Mouse (Mus musculus): ENCODE measurements around the gene Aanat.

The Aanat gene

DNA sequence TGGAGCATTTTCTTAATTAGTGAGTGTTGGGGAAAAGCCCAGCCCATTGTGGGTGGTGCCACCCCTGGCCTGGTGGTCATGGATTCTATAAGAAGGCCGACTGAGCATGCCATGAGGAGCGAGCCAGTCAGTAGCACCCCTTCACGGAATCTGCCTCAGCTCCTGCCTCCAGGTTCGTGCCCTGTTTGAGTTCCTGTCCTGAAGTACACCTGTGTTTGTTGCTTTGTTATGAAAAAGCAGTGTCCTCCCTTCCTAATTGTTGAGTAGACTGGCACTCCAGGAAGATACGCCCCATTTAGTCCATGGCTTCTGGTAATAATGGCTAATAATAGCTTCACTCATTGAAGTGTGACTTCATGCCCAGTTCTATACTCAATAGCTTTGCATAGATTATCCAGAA is at the start of gene Aanat:
Gene Aanat, plus strand, starts transcription at position 123 of the 400 bp plus-strand sequence.
- no peak for DNase-seq

GRCm38 (mm10) chr11:116536685-116537084 is 49.5 kb upstream of the Aanat start:
- no peak for DNase-seq

DNA sequence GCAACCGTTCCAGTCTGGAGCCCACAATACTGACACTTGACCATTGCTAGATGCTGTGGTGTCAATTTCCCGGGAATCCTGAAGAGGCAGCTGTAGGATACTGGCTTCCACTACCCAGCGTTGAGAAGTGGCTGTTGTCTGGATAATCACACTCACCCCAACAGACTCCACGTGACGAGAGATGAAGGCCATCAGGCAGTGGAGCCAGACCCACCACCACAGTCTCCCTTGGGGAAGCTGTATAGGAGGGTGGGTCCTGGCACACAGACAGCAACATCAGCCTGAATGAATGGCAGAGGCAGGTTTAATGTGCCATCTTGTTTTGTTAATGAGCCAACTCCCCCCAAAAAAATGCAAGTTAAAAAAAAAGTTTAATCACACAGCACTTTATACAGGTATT is 48.8 kb upstream of the Aanat start:
- DNase-seq, result no peak

DNA sequence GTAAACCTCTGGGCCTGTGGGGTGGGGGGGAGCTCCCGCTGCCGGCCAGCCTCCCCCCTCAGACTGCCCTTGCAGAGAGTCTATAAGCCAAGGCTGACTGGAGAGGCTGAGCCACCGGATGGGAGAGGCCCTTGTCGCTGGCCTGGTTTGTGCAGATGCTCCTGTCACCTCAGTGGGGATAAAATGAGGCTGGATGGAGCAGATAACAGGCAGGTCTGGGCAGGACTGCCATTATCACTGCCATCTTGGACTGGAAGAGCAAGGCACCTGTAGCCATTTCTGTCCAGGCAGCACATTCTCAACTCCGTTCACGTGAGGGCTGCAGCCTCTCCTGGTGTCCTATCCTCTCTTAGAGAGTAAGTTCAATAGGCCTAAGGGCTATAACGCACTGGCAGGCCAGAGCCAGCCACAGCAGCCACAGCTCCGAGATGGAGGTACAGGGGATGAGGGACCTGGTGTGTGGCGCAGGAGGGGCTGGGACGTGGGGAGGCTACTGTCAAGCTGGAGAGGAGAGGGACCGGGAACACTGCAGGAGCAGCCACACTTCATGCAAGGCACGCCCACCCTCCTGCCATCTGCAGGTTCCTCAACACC is 48.0 kb upstream of the Aanat start:
- no peak for DNase-seq

GRCm38 (mm10) chr11:116541183-116541582 is 45.0 kb upstream of the Aanat start:
- no peak for DNase-seq

DNA sequence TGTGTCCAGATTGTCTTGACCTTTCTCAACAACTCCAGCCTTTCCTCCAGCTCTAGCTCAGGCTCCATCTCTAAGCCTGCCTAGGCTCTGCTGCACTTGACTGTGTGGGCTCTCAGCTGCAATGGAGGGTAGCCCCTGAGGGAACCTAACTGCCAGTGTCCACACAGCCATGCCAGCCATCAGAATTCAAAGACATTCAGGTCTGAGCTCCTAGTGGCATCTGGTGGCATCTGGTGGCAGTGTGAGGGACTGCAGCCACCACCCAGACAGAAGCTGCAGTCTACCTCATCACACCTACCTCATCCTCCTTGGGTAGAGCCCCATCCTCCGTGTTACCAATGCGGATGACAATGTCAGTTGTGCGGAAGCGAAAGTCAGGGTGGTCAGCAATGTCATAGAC is 43.1 kb upstream of the Aanat start:
- peak; percentile 47 for DNase-seq

DNA sequence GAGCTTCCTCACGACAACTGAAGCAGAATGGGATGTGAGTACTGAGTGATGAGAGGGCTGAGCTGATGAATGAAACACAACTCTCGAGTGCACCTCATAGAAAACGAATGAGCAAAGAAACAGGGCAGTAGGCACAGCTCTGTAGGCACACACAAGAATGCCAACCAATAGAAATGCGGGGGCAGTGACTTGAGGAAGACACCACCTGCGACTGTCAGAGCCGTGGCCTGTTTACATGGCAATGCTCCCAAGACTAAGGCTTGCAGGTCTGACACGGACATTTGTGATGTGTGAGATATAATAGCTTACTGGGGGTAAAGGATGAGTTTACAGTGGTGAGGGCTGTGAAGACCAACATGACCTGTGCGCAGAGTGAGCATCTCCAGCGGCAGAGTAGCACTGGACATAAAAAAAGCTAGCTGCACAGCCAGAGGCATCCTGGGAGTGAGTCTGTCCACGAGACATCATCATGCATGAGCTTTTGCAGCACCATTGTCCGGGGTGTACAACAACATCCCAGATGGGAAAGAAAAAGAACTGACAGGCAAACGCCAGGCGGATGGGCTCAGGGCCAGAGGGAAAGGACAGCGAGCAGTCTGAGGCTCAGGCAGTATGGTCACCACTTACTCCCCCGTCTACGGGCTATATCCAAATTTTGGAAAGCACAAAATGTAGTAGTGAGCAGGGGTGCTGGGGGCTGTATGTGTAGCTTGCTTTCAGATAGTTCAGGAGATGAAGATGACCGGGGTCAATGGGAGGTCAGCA is 38.8 kb upstream of the Aanat start:
- no peak for DNase-seq

GRCm38 (mm10) chr11:116548780-116549179 is 37.5 kb upstream of the Aanat start:
- DNase-seq, result no peak

DNA sequence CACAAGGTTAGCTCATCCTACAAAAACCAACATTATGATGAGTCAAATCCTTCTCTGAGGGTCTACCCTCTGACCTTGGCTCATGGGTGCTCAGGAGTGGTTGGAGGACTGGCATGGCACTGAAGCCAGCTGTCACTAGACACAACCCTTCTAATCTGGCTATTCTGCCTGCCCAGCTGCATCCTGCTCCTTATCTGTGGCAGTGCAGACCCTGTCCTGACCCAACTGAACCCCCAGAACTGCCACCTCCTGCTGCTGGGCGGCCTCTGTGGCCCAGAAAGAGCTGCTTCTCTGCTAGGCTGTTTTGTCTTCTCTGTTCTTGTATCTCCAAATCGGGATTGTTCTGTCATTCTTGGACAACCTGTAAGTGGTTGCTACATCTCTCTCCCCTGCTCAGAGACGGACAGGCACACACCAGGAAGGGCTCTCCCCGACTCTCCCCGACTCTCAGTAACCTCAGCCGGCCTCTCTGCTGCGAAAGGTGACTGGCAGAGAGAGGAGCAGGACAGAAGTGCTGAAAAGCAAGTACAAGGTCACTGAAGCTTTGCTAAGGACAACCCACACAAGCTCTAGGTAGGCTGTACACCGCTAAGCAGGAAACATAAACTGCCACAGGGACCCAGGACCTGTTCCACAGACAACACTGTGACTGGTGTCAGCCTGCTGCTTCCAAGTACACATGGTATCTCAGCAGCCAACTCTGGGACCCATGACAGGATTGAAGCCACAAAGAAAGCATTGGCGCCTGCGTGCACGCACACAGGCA is 36.8 kb upstream of the Aanat start:
- no peak for DNase-seq

GRCm38 (mm10) chr11:116550748-116551147 is 35.5 kb upstream of the Aanat start:
- DNase-seq, result no peak

GRCm38 (mm10) chr11:116552194-116552593 is 34.0 kb upstream of the Aanat start:
- DNase-seq, result no peak

DNA sequence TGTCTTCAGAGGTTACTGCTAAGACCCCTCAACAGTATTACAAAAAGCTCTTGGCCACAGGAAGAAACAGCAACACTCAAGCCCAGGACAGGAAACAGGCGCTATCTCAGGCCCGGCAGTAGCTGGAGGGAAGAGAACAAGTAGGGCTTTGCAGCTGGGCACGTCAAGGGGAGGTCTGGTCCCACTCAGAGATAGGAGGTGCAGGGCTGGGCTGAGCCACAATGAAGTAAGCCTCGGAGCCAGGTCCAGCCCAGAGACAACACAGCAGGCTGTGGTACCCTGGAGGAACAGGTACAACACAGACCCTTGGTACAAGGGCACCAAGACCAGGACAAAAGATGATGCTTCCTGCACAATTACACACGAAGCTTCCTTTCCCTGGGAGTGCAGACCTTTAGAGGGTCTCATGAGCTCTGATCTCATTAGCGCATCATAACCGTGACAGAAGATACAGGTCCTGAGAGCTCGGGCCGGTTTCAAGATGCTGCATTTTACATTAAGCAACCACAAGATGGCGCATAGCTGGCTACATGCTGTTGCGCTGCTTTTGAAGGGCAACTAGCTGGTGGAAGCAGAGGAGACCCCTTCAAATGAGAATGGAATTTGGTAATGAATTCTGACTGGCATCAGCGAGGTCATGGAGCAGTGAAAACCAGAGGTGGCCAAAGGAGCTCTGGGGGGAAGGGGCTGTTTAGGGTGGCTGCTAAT is 31.9 kb upstream of the Aanat start:
- DNase-seq, result peak; percentile 47

GRCm38 (mm10) chr11:116555572-116555971 is 30.7 kb upstream of the Aanat start:
- no peak for DNase-seq

DNA sequence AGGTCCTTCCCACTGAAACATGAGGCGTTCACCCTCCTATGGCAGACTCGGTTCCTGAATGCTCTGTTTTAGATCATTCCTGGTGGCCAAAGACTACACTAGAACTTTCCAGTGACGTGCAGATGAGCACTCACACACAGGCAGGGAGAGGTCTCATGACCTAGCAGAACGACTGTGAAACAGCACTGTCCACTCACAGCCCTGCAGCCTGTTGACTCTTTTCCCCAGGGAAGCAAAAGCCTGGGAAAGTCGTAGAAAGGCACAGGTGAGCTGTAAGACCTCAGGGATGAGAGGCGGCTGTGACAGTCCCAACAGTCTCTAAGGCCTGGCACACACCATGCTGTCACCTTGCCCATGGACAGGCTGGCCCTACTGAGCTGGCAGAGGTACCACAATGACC is 29.9 kb upstream of the Aanat start:
- DNase-seq, result no peak

- no peak for DNase-seq
Observed at GRCm38 (mm10) chr11:116565283-116566041, 20.8 kb upstream of the Aanat start.

- no peak for DNase-seq
Observed at GRCm38 (mm10) chr11:116567531-116567930, 18.7 kb upstream of the Aanat start.

GRCm38 (mm10) chr11:116570821-116571220 is 15.4 kb upstream of the Aanat start:
- DNase-seq, result no peak

- no peak for DNase-seq
Observed at GRCm38 (mm10) chr11:116571767-116572679, 14.2 kb upstream of the Aanat start.

DNA sequence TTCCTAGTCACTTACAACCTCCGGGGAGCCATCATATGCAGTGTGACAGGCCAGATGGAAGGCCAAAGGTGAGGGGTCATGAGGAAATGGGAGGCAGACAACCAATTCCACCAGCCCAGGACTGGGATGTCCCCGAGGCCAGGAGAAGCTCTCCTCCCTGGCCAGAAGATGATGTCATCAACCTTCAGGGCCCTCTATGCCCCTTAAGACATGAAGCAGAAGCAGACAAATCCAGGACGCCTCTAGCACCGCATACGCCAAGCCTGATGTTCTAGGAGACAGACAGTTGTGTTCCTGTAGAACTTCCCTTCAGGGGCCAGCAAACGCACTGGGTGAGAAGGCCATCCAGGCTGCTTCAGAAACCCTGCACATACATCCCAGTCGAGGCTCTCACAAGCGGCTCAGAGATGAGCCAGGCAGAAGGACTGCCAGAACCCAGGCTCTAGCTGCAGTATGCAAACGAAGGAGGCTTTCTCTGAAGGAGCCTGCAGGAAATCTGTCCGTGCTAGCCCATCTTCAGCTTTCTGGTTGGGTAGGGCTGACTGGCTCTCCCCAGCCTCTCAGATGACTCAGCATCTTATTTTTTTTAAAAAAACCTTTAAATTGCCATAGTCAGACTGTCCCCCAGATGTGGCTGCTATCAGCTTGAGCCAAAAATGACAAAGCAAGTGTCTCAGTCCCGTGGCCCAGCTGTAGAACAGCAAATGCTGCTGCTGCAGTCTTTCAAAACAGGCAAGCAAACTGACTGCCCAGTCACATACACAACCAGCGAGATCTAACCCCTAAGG is 13.3 kb upstream of the Aanat start:
- no peak for DNase-seq

- no peak for DNase-seq
Observed at GRCm38 (mm10) chr11:116574486-116574885, 11.7 kb upstream of the Aanat start.

DNA sequence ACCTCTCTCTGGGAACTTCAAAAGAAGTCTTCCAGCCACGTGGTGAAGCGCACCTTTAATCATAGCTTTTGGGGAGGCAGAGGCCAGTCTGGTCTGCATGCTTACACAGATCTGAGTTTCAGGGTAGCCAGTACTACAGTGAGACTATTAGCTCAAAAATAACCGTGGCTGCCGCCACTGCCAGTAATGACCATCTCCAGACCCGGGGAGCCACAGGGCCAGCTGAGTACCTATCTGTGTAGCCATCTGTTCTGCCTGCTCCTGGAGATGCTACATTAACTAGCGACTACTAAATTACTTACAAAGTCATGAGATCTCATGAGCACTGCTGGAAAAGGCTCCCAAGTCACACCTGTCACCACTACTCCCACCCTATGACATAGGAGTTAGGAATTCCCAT is 11.2 kb upstream of the Aanat start:
- DNase-seq, result no peak

Data from kidney, adult 9 months (tissue).